Mouse (Mus musculus): ENCODE data around the gene Abt1. TPM values are rescaled to one million over a fixed set of nuclear protein-coding genes. Genes with fewer than 3 reads are reported as not detected.

Abt1 gene
- polyA plus RNA-seq (2015; fragmentation: Nextera tagmentation; extraction: Ambion mirVana), result 13.6 and 14.2 TPM in 2 replicates

DNA sequence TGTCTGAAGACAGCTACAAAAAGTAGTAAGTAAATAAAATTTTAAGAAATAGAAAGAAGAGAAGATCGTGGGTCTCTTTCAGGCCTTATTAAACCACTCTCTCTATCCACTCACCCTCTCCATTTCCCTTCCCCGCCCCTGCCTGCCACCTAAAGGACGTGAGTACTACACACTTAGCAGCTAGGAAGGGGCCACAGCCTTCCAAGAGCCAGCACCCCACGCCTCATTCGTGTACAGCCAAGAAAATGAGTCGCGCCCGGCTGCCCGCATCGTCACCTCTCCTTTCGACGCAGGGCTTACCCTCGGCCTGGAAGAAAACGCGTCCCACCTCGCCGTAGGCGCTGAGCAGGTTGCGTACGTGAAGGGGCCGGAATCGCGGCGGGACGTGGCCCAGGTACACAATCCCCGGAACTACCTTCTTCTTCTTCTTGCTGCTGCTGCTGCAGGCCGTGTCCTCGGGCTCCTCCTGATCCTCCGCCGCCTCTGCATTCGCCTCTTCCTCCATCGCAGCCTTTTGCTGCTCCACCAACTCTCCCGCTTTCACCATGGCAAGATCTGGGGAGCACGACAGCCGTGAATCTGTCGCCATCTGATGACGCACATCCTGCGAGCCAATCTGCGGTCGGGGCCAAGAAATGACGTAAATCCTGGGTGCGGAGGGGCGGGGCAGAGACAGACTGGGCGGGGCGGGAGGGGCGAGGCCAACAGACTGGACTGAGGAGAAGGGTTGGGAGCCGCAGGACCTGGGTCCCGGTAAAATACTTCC lies at the start of gene Abt1:
Gene Abt1, minus strand, starts transcription at position 581 of the 766 bp plus-strand sequence.
- peak within 1 kb of the TSS; percentile 98 for H3K4me3 ChIP-seq
- under 1% methylated on average over 48 of the region's 48 CpGs for WGBS
- H3K4me2 ChIP-seq, result peak within 1 kb of the TSS; percentile 80
- H3K27ac ChIP-seq, result peak within 1 kb of the TSS; percentile 88
- H3K9me3 ChIP-seq, result no peaks in the 10 kb centered on the region
- no peaks in the 10 kb centered on the region for H3K27me3 ChIP-seq
- peaks cover 30% of the 10 kb centered on the region for H3K4me1 ChIP-seq
- H3K36me3 ChIP-seq, result peaks cover 35% of the 10 kb centered on the region
- H3K9ac ChIP-seq, result peak within 1 kb of the TSS; percentile 83
- ATAC-seq (ENCODE audit: borderline replicate concordance, extremely low read depth, low FRiP score, low TSS enrichment), result peak; percentile 89

DNA sequence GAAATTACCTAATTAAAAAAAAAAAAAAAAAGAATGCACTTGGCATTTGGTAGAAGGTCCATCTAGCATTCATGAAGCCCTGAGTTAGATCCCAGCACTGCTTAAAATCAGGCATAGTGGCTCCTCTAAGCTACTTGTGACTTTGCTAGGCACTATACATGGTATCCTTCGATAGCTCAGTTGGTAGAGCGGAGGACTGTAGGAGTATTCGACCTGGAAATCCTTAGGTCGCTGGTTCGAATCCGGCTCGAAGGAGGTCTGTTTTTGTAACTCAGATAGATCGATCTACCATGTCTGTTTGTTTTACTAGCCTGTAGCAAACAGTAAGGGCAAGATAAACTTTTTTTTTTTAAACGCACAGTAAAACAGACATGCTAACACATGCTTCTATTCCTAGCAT lies 43.2 kb upstream of the Abt1 start:
- no peaks in the 10 kb centered on the region for H3K27me3 ChIP-seq
- no peak overlapping the region for H3K9ac ChIP-seq
- H3K4me1 ChIP-seq, result peaks cover 17% of the 10 kb centered on the region
- no peaks in the 10 kb centered on the region for H3K36me3 ChIP-seq
- no peaks in the 10 kb centered on the region for H3K9me3 ChIP-seq
- H3K4me3 ChIP-seq, result no peak overlapping the region
- no peak overlapping the region for H3K4me2 ChIP-seq
- ATAC-seq (ENCODE audit: borderline replicate concordance, extremely low read depth, low FRiP score, low TSS enrichment), result no peak
- H3K27ac ChIP-seq, result no peak overlapping the region
- 3% methylated on average over 9 of the region's 9 CpGs for WGBS

DNA sequence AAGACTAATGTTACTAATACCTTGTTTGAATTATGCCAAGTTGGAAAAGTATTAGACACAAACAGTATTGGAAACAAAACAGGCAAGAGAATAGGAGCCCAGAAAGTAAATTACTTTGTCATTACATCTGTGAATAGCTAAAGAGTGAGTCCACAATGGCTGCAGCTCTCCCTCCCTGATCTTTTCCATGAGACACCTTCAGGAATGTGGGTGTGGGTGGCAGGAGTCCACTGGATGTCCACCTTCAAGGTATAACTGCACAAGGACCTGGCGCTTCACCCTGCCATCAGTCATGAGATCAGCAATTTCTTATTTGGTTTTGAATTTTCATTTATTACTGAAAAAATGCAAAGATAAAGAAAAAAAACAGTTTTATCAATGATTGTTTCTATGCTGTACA lies 42.6 kb upstream of the Abt1 start:
- no peaks in the 10 kb centered on the region for H3K27me3 ChIP-seq
- H3K4me3 ChIP-seq, result no peak overlapping the region
- H3K27ac ChIP-seq, result no peak overlapping the region
- ATAC-seq (ENCODE audit: borderline replicate concordance, extremely low read depth, low FRiP score, low TSS enrichment), result no peak
- H3K4me2 ChIP-seq, result peak overlapping the region; percentile 90
- WGBS, result 61% methylated on average over 1 of the region's 1 CpGs
- H3K4me1 ChIP-seq, result peaks cover 17% of the 10 kb centered on the region
- H3K36me3 ChIP-seq, result no peaks in the 10 kb centered on the region
- H3K9ac ChIP-seq, result no peak overlapping the region
- H3K9me3 ChIP-seq, result no peaks in the 10 kb centered on the region

DNA sequence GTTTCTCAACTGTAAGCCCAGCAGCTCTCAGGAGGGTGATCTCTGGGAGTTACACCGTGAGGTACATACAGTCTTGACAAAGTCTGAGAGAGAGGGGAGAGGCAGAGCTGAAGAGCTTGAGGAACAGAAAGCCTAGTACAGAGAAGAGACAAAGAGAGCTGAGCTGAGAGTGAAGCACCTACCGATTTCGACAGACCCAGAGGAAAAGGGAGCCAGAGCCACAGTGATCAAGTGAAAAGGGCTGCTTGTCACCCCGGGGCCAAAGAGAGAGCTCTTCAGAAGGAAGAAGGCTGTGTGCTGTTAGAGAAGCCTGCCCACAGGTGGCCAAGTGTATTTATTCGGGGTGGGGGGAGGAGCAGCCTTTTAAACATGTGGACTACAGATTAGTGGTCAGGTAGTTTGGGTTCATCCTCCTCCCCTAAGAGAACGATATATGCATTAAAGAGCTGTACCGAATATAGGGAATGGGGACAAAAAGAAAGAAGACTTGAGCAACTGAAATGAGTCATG lies 42.0 kb upstream of the Abt1 start, which contains the start of gene Btn1a1:
Gene Btn1a1, minus strand, starts transcription at position 302 of the 510 bp plus-strand sequence.
- no peaks in the 10 kb centered on the region for H3K27me3 ChIP-seq
- peak within 1 kb of the TSS; percentile 49 for H3K9ac ChIP-seq
- 3% methylated on average over 7 of the region's 7 CpGs for WGBS
- no peak within 1 kb of the TSS for H3K27ac ChIP-seq
- ATAC-seq (ENCODE audit: borderline replicate concordance, extremely low read depth, low FRiP score, low TSS enrichment), result no peak
- H3K4me2 ChIP-seq, result peak within 1 kb of the TSS; percentile 90
- no peaks in the 10 kb centered on the region for H3K9me3 ChIP-seq
- peaks cover 18% of the 10 kb centered on the region for H3K4me1 ChIP-seq
- H3K36me3 ChIP-seq, result no peaks in the 10 kb centered on the region
- peak within 1 kb of the TSS; percentile 56 for H3K4me3 ChIP-seq

DNA sequence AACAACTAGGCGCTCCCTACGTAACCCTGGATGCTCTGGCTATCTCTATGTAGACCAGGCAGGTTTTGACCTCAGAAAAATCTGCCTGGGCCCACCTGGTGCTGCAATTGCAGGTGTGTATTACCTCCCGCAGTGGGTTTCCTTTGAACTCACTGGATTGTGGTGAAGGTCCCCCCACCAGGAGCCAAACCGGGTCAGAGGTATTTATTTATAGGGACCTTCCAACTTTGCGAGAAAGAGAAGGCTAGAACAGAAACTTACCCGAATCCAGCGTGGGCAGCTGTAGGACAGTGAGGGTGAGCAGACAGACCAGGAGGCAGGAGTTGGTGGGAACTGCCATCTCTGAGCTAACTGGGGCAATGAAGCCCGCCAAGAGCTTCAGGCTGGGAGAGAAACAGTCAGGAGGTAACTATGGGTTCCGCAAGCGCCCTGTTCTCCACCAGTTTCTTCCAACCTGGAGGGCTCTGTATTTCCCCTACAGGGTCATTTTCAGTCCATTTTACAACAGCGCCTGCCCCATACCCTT lies 41.2 kb upstream of the Abt1 start:
- no peaks in the 10 kb centered on the region for H3K36me3 ChIP-seq
- H3K9me3 ChIP-seq, result no peaks in the 10 kb centered on the region
- no peak for ATAC-seq (ENCODE audit: borderline replicate concordance, extremely low read depth, low FRiP score, low TSS enrichment)
- H3K4me3 ChIP-seq, result peak overlapping the region; percentile 56
- H3K9ac ChIP-seq, result peak overlapping the region; percentile 49; the same call in 1 of the 2 replicates
- H3K27ac ChIP-seq, result no peak overlapping the region
- peak overlapping the region; percentile 90 for H3K4me2 ChIP-seq
- H3K27me3 ChIP-seq, result no peaks in the 10 kb centered on the region
- H3K4me1 ChIP-seq, result peaks cover 25% of the 10 kb centered on the region
- 3% methylated on average over 11 of the region's 11 CpGs for WGBS

DNA sequence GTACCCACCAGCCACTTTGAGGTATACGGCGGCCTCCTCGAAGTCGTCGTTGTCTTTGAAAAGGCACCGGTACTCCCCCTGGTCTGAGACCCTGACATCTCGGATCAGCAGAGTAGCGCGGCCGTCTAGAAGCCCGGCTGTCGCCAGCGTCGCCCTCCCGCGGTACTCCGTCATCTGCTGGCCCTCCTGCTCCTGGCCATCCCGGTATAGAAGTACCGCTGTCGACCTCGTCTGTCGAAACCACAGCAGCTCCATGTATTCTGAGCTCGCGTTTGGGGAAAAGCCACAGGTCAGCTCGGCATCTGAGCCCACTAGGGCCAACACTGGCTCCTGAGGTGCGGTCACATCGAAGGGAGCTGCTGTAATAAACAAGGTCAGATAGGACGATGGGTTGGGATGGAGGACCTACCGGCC lies 40.6 kb upstream of the Abt1 start:
- no peaks in the 10 kb centered on the region for H3K9me3 ChIP-seq
- H3K27ac ChIP-seq, result no peak overlapping the region
- no peaks in the 10 kb centered on the region for H3K27me3 ChIP-seq
- H3K4me2 ChIP-seq, result peak overlapping the region; percentile 90
- peak overlapping the region; percentile 49 for H3K9ac ChIP-seq
- no peaks in the 10 kb centered on the region for H3K36me3 ChIP-seq
- H3K4me1 ChIP-seq, result peaks cover 25% of the 10 kb centered on the region
- H3K4me3 ChIP-seq, result peak overlapping the region; percentile 56
- under 1% methylated on average over 29 of the region's 29 CpGs for WGBS
- ATAC-seq (ENCODE audit: borderline replicate concordance, extremely low read depth, low FRiP score, low TSS enrichment), result peak; percentile 29; the same call in 1 of the 2 replicates

DNA sequence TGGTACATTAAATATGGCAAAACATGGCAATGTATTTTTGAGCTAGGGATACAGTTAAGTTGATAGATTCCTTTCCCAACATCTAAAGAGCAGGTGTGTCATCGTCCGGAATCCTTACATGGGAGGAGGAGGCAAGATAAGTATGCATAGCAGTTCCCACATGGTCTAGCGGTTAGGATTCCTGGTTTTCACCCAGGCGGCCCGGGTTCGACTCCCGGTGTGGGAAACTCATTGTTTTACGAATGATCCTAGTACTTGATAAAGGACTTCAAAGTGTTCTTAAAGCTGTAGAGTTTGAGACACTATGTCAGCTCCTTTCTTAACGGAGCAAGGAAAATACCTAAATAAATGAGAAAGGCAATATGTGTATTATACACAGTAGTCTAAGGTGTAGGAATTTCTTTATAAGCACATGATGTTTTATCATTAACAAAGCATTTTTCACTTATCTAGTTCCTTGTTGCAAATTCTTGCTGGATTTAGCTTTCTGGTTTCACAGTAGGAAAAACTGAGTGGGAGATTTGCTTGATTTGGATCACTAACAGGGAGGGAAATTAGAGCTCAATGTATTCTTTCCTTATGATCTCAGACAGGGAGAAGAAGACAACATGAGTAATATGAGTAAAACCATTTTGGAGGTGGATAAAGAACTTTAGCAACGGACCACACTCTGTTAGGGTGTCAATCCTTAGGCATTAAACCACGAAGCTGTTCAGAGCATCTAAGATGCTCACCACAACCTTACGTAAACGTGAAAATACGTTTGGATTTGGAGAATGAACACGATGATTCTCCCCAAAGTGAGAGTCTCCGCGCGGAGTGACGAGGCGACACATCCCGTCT lies 39.9 kb upstream of the Abt1 start:
- Histone ChIP-seq H3K36me3 (no peaks in the 10 kb centered on the region), H3K4me2 (peak overlapping the region; percentile 90), H3K27ac (no peak overlapping the region), H3K4me1 (peaks cover 25% of the 10 kb centered on the region), H3K4me3 (peak overlapping the region; percentile 56), H3K9ac (peak overlapping the region; percentile 49), H3K9me3 (no peaks in the 10 kb centered on the region), H3K27me3 (no peaks in the 10 kb centered on the region)
- peak; percentile 57; the same call in 1 of the 2 replicates for ATAC-seq (ENCODE audit: borderline replicate concordance, extremely low read depth, low FRiP score, low TSS enrichment)
- WGBS, result under 1% methylated on average over 21 of the region's 21 CpGs

DNA sequence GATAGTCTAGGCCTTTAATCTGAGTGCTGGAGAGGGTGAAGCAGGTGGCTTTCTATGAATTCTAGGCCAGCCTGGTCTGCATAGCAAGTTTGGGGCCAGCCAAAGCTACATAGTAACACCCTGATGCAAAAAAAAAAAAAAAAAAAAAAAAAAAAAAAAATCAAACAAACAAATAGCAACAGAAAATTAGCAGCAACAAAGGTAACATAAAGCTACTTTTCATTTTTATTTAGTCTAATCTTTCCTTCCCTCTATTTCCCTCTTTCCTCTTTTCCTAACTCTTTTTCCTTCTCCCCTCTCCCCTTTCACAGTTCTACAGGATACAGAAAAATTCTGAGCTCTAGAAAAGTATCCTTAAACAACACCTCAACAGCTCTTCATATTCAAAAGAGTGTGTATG lies 39.0 kb upstream of the Abt1 start:
- H3K4me2 ChIP-seq, result no peak overlapping the region
- no peaks in the 10 kb centered on the region for H3K27me3 ChIP-seq
- no peak overlapping the region for H3K27ac ChIP-seq
- no peak overlapping the region for H3K4me3 ChIP-seq
- H3K9me3 ChIP-seq, result no peaks in the 10 kb centered on the region
- H3K36me3 ChIP-seq, result no peaks in the 10 kb centered on the region
- H3K9ac ChIP-seq, result no peak overlapping the region
- ATAC-seq (ENCODE audit: borderline replicate concordance, extremely low read depth, low FRiP score, low TSS enrichment), result no peak
- peaks cover 25% of the 10 kb centered on the region for H3K4me1 ChIP-seq

DNA sequence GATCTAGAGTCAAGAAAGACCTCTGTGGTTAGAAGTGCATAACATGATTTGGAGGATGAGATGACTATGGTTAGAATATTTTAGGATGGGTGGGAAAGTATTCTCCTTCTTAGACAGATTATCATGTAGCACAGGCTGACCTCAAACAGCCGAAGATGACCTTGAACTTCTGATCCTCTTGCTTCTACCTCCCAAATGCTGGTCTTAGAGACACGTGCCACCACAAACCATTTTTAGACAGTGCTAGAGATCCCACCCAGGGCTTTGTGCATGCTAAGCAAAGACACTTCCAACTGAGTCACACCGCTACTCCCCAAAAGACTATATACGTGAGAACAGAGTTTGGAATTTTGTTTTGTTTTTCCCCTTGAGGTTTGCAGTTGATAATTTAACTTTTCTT lies 38.4 kb upstream of the Abt1 start:
- H3K36me3 ChIP-seq, result no peaks in the 10 kb centered on the region
- H3K4me3 ChIP-seq, result no peak overlapping the region
- H3K9ac ChIP-seq, result no peak overlapping the region
- peaks cover 25% of the 10 kb centered on the region for H3K4me1 ChIP-seq
- no peak overlapping the region for H3K27ac ChIP-seq
- ATAC-seq (ENCODE audit: borderline replicate concordance, extremely low read depth, low FRiP score, low TSS enrichment), result no peak
- no peaks in the 10 kb centered on the region for H3K27me3 ChIP-seq
- no peaks in the 10 kb centered on the region for H3K9me3 ChIP-seq
- no peak overlapping the region for H3K4me2 ChIP-seq
- WGBS, result 84% methylated on average over 4 of the region's 4 CpGs

DNA sequence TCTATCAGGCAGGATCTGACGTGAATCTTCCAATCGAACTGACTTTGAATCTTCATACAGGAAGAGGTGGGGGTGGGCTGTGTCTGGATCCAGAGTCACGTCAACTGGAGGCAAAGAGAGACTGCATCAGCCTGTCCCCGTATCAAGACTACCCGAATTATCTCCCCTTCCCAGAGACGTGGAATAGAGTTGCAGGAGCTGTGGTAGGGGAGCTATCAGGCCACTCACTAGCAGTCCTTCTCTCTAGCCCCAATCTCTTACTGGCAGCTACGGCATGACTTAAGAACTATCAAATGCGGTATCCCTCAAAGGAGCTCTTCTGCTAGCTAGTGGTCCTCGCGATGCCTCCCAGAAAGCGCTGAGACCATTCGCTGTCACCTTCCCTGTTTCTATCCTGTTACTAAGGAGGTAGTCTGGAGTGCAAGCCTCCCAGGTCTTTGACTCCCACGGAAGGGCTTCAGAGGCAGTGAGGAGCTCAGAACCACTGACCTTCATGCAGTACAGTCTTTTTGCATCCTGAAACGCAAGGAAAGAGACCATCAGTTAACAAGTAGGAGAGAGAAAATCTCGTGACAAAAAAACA lies 35.7 kb upstream of the Abt1 start:
- Histone ChIP-seq H3K4me2 (0 out of 2 replicates have a peak overlapping the region, but pooled peaks have one; percentile 7), H3K36me3 (no peaks in the 10 kb centered on the region), H3K9ac (no peak overlapping the region), H3K27ac (no peak overlapping the region), H3K9me3 (no peaks in the 10 kb centered on the region), H3K4me3 (no peak overlapping the region), H3K27me3 (0 out of 2 replicates have a peak, but pooled peaks cover 3% of the 10 kb centered on the region), H3K4me1 (peaks cover 10% of the 10 kb centered on the region; the same call in 1 of the 2 replicates)
- WGBS, result 25% methylated on average over 15 of the region's 15 CpGs
- no peak for ATAC-seq (ENCODE audit: borderline replicate concordance, extremely low read depth, low FRiP score, low TSS enrichment)

DNA sequence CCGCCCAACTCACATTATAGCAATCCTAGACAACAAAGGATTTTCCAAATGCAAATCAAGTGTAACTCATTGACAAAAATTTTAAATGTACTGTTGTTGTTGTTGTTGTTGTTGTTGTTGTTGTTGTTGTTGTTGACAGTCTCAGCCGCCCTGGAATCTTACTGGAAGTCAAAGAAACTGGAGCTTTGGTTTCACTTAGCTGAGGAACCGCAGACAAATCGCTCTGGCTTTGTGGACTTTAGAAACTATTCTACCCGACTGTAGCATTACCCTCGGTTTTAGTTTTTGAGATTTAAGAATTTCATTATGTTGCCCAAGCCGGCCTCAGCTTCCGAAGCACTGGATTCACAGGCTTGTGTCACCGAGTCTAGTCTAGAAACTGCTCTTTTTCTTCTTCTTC lies 30.3 kb upstream of the Abt1 start:
- Histone ChIP-seq H3K4me3 (peak overlapping the region; percentile 68), H3K27ac (peak overlapping the region; percentile 94), H3K9me3 (no peaks in the 10 kb centered on the region), H3K27me3 (0 out of 2 replicates have a peak, but pooled peaks cover 3% of the 10 kb centered on the region), H3K9ac (peak overlapping the region; percentile 69), H3K4me2 (peak overlapping the region; percentile 59), H3K36me3 (no peaks in the 10 kb centered on the region), H3K4me1 (no peaks in the 10 kb centered on the region)
- WGBS, result 2% methylated on average over 9 of the region's 9 CpGs
- no peak for ATAC-seq (ENCODE audit: borderline replicate concordance, extremely low read depth, low FRiP score, low TSS enrichment)

All from lung, embryonic 15.5 days (tissue).